14 mouse cellular contexts compared by ENCODE assay signal in the genomic region with DNA sequence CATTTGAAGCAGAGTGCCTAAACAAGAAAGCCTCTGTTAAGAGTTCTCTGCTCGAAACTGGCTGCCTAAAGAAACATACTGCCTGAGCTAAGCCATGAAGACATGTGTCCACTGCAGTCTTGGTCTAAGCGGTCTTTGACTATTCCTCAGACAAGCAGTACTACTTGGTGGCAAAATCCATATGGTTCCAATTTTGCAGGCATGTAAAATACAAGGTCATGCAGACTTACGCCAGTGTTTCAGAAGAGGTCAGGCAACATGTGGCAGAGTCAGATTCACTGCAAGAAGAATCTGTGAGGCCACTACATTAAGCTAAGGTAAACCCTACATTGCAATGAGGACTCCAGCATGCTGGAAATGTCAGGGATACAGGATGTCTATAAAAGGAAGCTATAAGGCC.
"Had no signal": no experiment of that assay in that cellular context is flagged by ENCODE, and none has a peak within 500 bp of the region (broad histone marks: within the 10 kb centered on the region; RNA-seq: fewer than 3 reads in every experiment).

No protein-coding gene starts in this region.

- H3K9me3 ChIP-seq: kidney, embryonic 15.5 days; limb, embryonic 15.5 days; liver, embryonic 12.5 days; midbrain, embryonic 15.5 days; neural tube, embryonic 12.5 days; stomach, embryonic 15.5 days had no signal

- DNase-seq: kidney, adult 2 months; kidney, postnatal 25 days; layer of hippocampus, adult 9-11 months; layer of hippocampus, postnatal 36 days; lung, embryonic 14.5 days; lung, postnatal 10 days; lung, postnatal 4 days; right cerebral cortex, postnatal 14 days had no signal

- H3K27ac ChIP-seq: kidney, embryonic 15.5 days; limb, embryonic 15.5 days; liver, embryonic 12.5 days; midbrain, embryonic 15.5 days; neural tube, embryonic 12.5 days; stomach, embryonic 15.5 days had no signal

- H3K4me3 ChIP-seq: kidney, embryonic 15.5 days; limb, embryonic 15.5 days; liver, embryonic 12.5 days; midbrain, embryonic 15.5 days; neural tube, embryonic 12.5 days; stomach, embryonic 15.5 days had no signal

- H3K27me3 ChIP-seq: kidney, embryonic 15.5 days; limb, embryonic 15.5 days; liver, embryonic 12.5 days; midbrain, embryonic 15.5 days; neural tube, embryonic 12.5 days; stomach, embryonic 15.5 days had no signal

- H3K4me1 ChIP-seq: kidney, embryonic 15.5 days; midbrain, embryonic 15.5 days; neural tube, embryonic 12.5 days; stomach, embryonic 15.5 days had no signal
